Mouse (Mus musculus): ENCODE data around the gene Elmo1.

DNA sequence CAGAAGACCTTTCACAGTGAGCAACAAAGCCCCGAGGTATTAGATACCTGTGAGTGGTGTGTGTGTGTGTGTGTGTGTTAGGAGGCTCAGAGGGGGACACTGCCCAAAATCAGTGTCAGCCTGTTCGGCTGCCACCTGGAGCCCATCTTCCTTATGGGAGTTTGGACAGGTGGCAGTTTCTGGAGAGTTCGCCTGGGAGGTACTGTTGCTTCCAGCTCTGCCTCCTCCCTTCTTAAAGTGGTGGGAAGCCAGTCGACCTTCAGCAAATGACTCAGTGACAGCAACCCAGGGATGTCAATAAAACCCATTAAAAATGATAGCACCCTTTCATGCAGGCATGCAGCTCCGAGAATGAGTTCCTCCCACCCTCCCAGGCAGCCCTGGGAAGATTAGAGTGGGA lies 506.9 kb downstream of the Elmo1 start:
- no peak for TF ChIP-seq CTCF (IDR thresholded peaks at IDR 0.05; ENCODE audit: low read depth, low read length)
- TF ChIP-seq POLR2A (IDR thresholded peaks at IDR 0.05; ENCODE audit: extremely low read depth, insufficient read depth, low read length) = no peak

Measured in liver, adult 2 months (tissue).